Mouse (Mus musculus): ENCODE measurements around the gene Mapk1. TPM values are rescaled to one million over a fixed set of nuclear protein-coding genes. Genes with fewer than 3 reads are reported as not detected.
A peak's percentile ranks its signal among the peaks of the same experiment; 100 is the strongest.

Gene Mapk1
- 110 and 117 TPM in 2 replicates for polyA plus RNA-seq (2015; fragmentation: Nextera tagmentation; extraction: Ambion mirVana)

GRCm38 (mm10) chr16:16983131-16983533, at the start of gene Mapk1:
Mapk1 (plus strand) TSS chr16:16983382.
- H3K27ac ChIP-seq (ENCODE audit: low read length) = peak within 1 kb of the TSS; percentile 97
- peak within 1 kb of the TSS; percentile 90 for H3K9ac ChIP-seq (replicated peaks; ENCODE audit: low read depth)
- WGBS = 0% methylated on average over 28 of the region's 35 CpGs
- peaks cover 5% of the 10 kb centered on the region; the same call in 1 of the 2 replicates for H3K4me1 ChIP-seq (ENCODE audit: insufficient read depth, low read depth, low read length)
- peak within 1 kb of the TSS; percentile 93 for H3K4me3 ChIP-seq (ENCODE audit: low read depth, low read length)
- ATAC-seq = peak; percentile 99
- DNase-seq (ENCODE audit: low spot score) = peak; percentile 99
- peak within 1 kb of the TSS; percentile 70 for H3K4me2 ChIP-seq (replicated peaks; ENCODE audit: low read depth, low read length)
- H3K9me3 ChIP-seq (ENCODE audit: low read length) = no peaks in the 10 kb centered on the region
- no peaks in the 10 kb centered on the region for H3K36me3 ChIP-seq (ENCODE audit: insufficient read depth, low read length)
- TF ChIP-seq CTCF (IDR thresholded peaks at IDR 0.05) (no peak), EP300 (IDR thresholded peaks at IDR 0.05) (no peak)
- no peaks in the 10 kb centered on the region for H3K27me3 ChIP-seq (replicated peaks; ENCODE audit: insufficient read depth, low read length)

GRCm38 (mm10) chr16:16939543-16939942, 43.6 kb upstream of the Mapk1 start:
- DNase-seq (ENCODE audit: low spot score) (no peak), ATAC-seq (no peak)
- Histone ChIP-seq H3K4me1 (ENCODE audit: insufficient read depth, low read depth, low read length) (no peaks in the 10 kb centered on the region), H3K4me3 (ENCODE audit: low read depth, low read length) (no peak overlapping the region), H3K36me3 (ENCODE audit: insufficient read depth, low read length) (no peaks in the 10 kb centered on the region), H3K9me3 (ENCODE audit: low read length) (no peaks in the 10 kb centered on the region), H3K27ac (ENCODE audit: low read length) (no peak overlapping the region), H3K9ac (replicated peaks; ENCODE audit: low read depth) (no peak overlapping the region), H3K27me3 (replicated peaks; ENCODE audit: insufficient read depth, low read length) (no peaks in the 10 kb centered on the region), H3K4me2 (replicated peaks; ENCODE audit: low read depth, low read length) (no peak overlapping the region)
- 91% methylated on average over 9 of the region's 9 CpGs for WGBS
- TF ChIP-seq CTCF (IDR thresholded peaks at IDR 0.05) = no peak
- no peak for TF ChIP-seq EP300 (IDR thresholded peaks at IDR 0.05)

- Histone ChIP-seq H3K27me3 (replicated peaks; ENCODE audit: insufficient read depth, low read length) (no peaks in the 10 kb centered on the region), H3K36me3 (ENCODE audit: insufficient read depth, low read length) (no peaks in the 10 kb centered on the region), H3K4me3 (ENCODE audit: low read depth, low read length) (no peak overlapping the region), H3K9me3 (ENCODE audit: low read length) (no peaks in the 10 kb centered on the region), H3K9ac (replicated peaks; ENCODE audit: low read depth) (no peak overlapping the region), H3K4me2 (replicated peaks; ENCODE audit: low read depth, low read length) (no peak overlapping the region), H3K27ac (ENCODE audit: low read length) (no peak overlapping the region), H3K4me1 (ENCODE audit: insufficient read depth, low read depth, low read length) (no peaks in the 10 kb centered on the region)
- 89% methylated on average over 2 of the region's 2 CpGs for WGBS
- ATAC-seq (no peak), DNase-seq (ENCODE audit: low spot score) (no peak)
- TF ChIP-seq CTCF (IDR thresholded peaks at IDR 0.05) = no peak
- TF ChIP-seq EP300 (IDR thresholded peaks at IDR 0.05) = no peak
Observed at GRCm38 (mm10) chr16:16941078-16941477, 42.1 kb upstream of the Mapk1 start.

GRCm38 (mm10) chr16:16958575-16958974, 24.6 kb upstream of the Mapk1 start:
- H3K4me2 ChIP-seq (replicated peaks; ENCODE audit: low read depth, low read length) = no peak overlapping the region
- no peaks in the 10 kb centered on the region for H3K9me3 ChIP-seq (ENCODE audit: low read length)
- no peaks in the 10 kb centered on the region for H3K27me3 ChIP-seq (replicated peaks; ENCODE audit: insufficient read depth, low read length)

GRCm38 (mm10) chr16:16959907-16960306, 23.3 kb upstream of the Mapk1 start:
- Histone ChIP-seq H3K4me1 (ENCODE audit: insufficient read depth, low read depth, low read length) (no peaks in the 10 kb centered on the region), H3K9ac (replicated peaks; ENCODE audit: low read depth) (no peak overlapping the region), H3K27ac (ENCODE audit: low read length) (no peak overlapping the region), H3K4me3 (ENCODE audit: low read depth, low read length) (no peak overlapping the region), H3K9me3 (ENCODE audit: low read length) (no peaks in the 10 kb centered on the region), H3K4me2 (replicated peaks; ENCODE audit: low read depth, low read length) (no peak overlapping the region), H3K27me3 (replicated peaks; ENCODE audit: insufficient read depth, low read length) (no peaks in the 10 kb centered on the region), H3K36me3 (ENCODE audit: insufficient read depth, low read length) (no peaks in the 10 kb centered on the region)
- DNase-seq (ENCODE audit: low spot score) (no peak), ATAC-seq (no peak)
- 82% methylated on average over 6 of the region's 6 CpGs for WGBS
- TF ChIP-seq EP300 (IDR thresholded peaks at IDR 0.05) (no peak), CTCF (IDR thresholded peaks at IDR 0.05) (no peak)

More at GRCm38 (mm10) chr16:16958575-16958974, 24.6 kb upstream of the Mapk1 start:
- TF ChIP-seq EP300 (IDR thresholded peaks at IDR 0.05) (no peak), CTCF (IDR thresholded peaks at IDR 0.05) (no peak)
- ATAC-seq (no peak), DNase-seq (ENCODE audit: low spot score) (no peak)
- Histone ChIP-seq H3K4me3 (ENCODE audit: low read depth, low read length) (no peak overlapping the region), H3K27ac (ENCODE audit: low read length) (no peak overlapping the region), H3K4me1 (ENCODE audit: insufficient read depth, low read depth, low read length) (no peaks in the 10 kb centered on the region), H3K9ac (replicated peaks; ENCODE audit: low read depth) (no peak overlapping the region), H3K36me3 (ENCODE audit: insufficient read depth, low read length) (no peaks in the 10 kb centered on the region)
- WGBS = 43% methylated on average over 3 of the region's 5 CpGs

GRCm38 (mm10) chr16:16965149-16965548, 18.0 kb upstream of the Mapk1 start:
- H3K9me3 ChIP-seq (ENCODE audit: low read length) = no peaks in the 10 kb centered on the region
- no peak overlapping the region for H3K27ac ChIP-seq (ENCODE audit: low read length)
- ATAC-seq = no peak
- no peaks in the 10 kb centered on the region for H3K27me3 ChIP-seq (replicated peaks; ENCODE audit: insufficient read depth, low read length)
- no peak overlapping the region for H3K9ac ChIP-seq (replicated peaks; ENCODE audit: low read depth)
- no peaks in the 10 kb centered on the region for H3K4me1 ChIP-seq (ENCODE audit: insufficient read depth, low read depth, low read length)
- 52% methylated on average over 1 of the region's 1 CpGs for WGBS
- TF ChIP-seq EP300 (IDR thresholded peaks at IDR 0.05) = no peak
- no peak for TF ChIP-seq CTCF (IDR thresholded peaks at IDR 0.05)
- no peaks in the 10 kb centered on the region for H3K36me3 ChIP-seq (ENCODE audit: insufficient read depth, low read length)
- H3K4me2 ChIP-seq (replicated peaks; ENCODE audit: low read depth, low read length) = no peak overlapping the region
- DNase-seq (ENCODE audit: low spot score) = no peak
- no peak overlapping the region for H3K4me3 ChIP-seq (ENCODE audit: low read depth, low read length)

GRCm38 (mm10) chr16:16966290-16966689, 16.9 kb upstream of the Mapk1 start:
- no peaks in the 10 kb centered on the region for H3K9me3 ChIP-seq (ENCODE audit: low read length)
- no peaks in the 10 kb centered on the region for H3K27me3 ChIP-seq (replicated peaks; ENCODE audit: insufficient read depth, low read length)
- DNase-seq (ENCODE audit: low spot score) = no peak
- no peak for TF ChIP-seq EP300 (IDR thresholded peaks at IDR 0.05)
- TF ChIP-seq CTCF (IDR thresholded peaks at IDR 0.05) = no peak
- no peaks in the 10 kb centered on the region for H3K4me1 ChIP-seq (ENCODE audit: insufficient read depth, low read depth, low read length)
- H3K27ac ChIP-seq (ENCODE audit: low read length) = no peak overlapping the region
- no peak overlapping the region for H3K9ac ChIP-seq (replicated peaks; ENCODE audit: low read depth)
- ATAC-seq = no peak
- no peaks in the 10 kb centered on the region for H3K36me3 ChIP-seq (ENCODE audit: insufficient read depth, low read length)
- H3K4me3 ChIP-seq (ENCODE audit: low read depth, low read length) = no peak overlapping the region
- H3K4me2 ChIP-seq (replicated peaks; ENCODE audit: low read depth, low read length) = no peak overlapping the region

All from lung, postnatal 0 days (tissue).